Mouse (Mus musculus) ES-Bruce4 (cell line): ENCODE data around the gene Tmem17.

Source experiments
- CTCF ChIP-seq: IDR thresholded peaks from one replicate; pipeline ENCODE4 v1.8.1; 2011; ENCODE audit warnings: low read depth, low read length
- POLR2A ChIP-seq: IDR thresholded peaks from one replicate; pipeline ENCODE4 v1.8.1; 2011; ENCODE audit warnings: low read length; ENCODE audit not compliant: insufficient read depth

- TF ChIP-seq CTCF (no peak), POLR2A (no peak)
Observed at GRCm38 (mm10) chr11:22481639-22482361, 30.1 kb upstream of the Tmem17 start.
